Mouse (Mus musculus) neural tube, embryonic 15.5 days (tissue): ENCODE data around the gene Pacrg. TPM values are rescaled to one million over a fixed set of nuclear protein-coding genes. Genes with fewer than 3 reads are reported as not detected.

Experiments
- ATAC-seq: fragments of 200-750 bp; cut with Nextera tagmentation; 2 replicates; pipeline ENCODE4 v1.8.0; 2017; ENCODE audit warnings: mild to moderate bottlenecking, moderate TSS enrichment, moderate library complexity; ENCODE audit not compliant: low FRiP score
- H3K27ac ChIP-seq: fragments of 300-500 bp; sonication (generic); replicated peaks from 2 replicates; pipeline ENCODE4 v1.5.1; 2015; ENCODE audit warnings: mild to moderate bottlenecking, inconsistent platforms
- H3K27me3 ChIP-seq: fragments of 300-500 bp; sonication (generic); replicated peaks from 2 replicates; pipeline ENCODE4 v1.6.1; 2015; ENCODE audit warnings: inconsistent platforms
- H3K36me3 ChIP-seq: fragments of 300-500 bp; sonication (generic); 2 replicates; pipeline ENCODE4 v1.6.1; 2015; ENCODE audit warnings: inconsistent platforms
- H3K4me1 ChIP-seq: fragments of 300-500 bp; sonication (generic); 2 replicates; pipeline ENCODE4 v1.6.1; 2015; ENCODE audit warnings: inconsistent platforms
- H3K4me2 ChIP-seq: fragments of 300-500 bp; sonication (generic); 2 replicates; pipeline ENCODE4 v1.6.1; 2015; ENCODE audit warnings: inconsistent platforms, mild to moderate bottlenecking, moderate library complexity
- H3K4me3 ChIP-seq: fragments of 300-500 bp; sonication (generic); replicated peaks from 2 replicates; pipeline ENCODE4 v1.5.1; 2015; ENCODE audit warnings: mild to moderate bottlenecking, inconsistent platforms
- H3K9ac ChIP-seq: fragments of 300-500 bp; sonication (generic); replicated peaks from 2 replicates; pipeline ENCODE4 v1.6.1; 2015; ENCODE audit warnings: mild to moderate bottlenecking, inconsistent platforms
- H3K9me3 ChIP-seq: fragments of 300-500 bp; sonication (generic); replicated peaks from 2 replicates; pipeline ENCODE4 v1.6.1; 2016; ENCODE audit warnings: inconsistent platforms
- WGBS: fragments of 180-500 bp; shearing (Covaris S2); methylation state at CpG from one replicate; pipeline ENCODE4 v1.1.7; 2015; ENCODE audit warnings: mixed read lengths; 5-methylcytosine and 5-hydroxymethylcytosine counted together
- polyA plus RNA-seq: library from polyadenylated mRNA; unstranded; fragments of >200 nt; fragmentation: Nextera tagmentation; extraction: Ambion mirVana; gene quantifications from 2 replicates; pipeline ENCODE4 v1.2.1, GENCODE M21; 2015

Gene Pacrg
- polyA plus RNA-seq, 1 experiment from 2014 or later: 19.3 TPM

GRCm38 (mm10) chr17:10374316-10374715 is 465.8 kb downstream of the Pacrg start:
- Histone ChIP-seq H3K9me3 (no peaks in the 10 kb centered on the region), H3K27me3 (no peaks in the 10 kb centered on the region), H3K27ac (no peak overlapping the region), H3K4me1 (peaks cover 13% of the 10 kb centered on the region; the same call in 1 of the 2 replicates), H3K9ac (no peak overlapping the region), H3K4me3 (no peak overlapping the region), H3K36me3 (no peaks in the 10 kb centered on the region), H3K4me2 (no peak overlapping the region)
- WGBS: 29% methylated on average over 7 of the region's 7 CpGs
- ATAC-seq: no peak

DNA sequence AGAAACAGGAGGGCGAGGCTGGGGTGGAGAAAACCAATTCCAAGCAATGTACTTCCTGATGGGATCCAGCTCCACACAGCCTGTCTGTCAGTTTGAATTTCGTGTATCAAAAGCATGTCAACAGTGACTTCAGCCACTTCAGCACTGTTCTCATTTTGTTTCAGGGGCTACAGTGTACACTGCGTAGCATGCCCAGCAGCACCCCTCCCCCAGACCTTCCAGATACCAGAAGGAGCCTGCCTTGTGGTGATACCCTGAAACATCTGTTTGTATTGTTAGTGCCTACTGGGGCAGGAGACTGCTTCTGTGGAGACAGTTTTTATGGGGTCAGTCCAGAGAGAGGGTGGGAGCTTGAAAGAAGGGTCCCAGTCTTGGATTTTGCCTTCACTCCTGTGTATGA is 466.4 kb downstream of the Pacrg start:
- H3K4me3 ChIP-seq: no peak overlapping the region
- no peaks in the 10 kb centered on the region for H3K27me3 ChIP-seq
- H3K4me1 ChIP-seq: peaks cover 7% of the 10 kb centered on the region; the same call in 1 of the 2 replicates
- H3K27ac ChIP-seq: no peak overlapping the region
- no peaks in the 10 kb centered on the region for H3K9me3 ChIP-seq
- no peak for ATAC-seq
- H3K4me2 ChIP-seq: no peak overlapping the region
- no peaks in the 10 kb centered on the region for H3K36me3 ChIP-seq
- WGBS: 67% methylated on average over 3 of the region's 3 CpGs
- no peak overlapping the region for H3K9ac ChIP-seq

- H3K27ac ChIP-seq: no peak overlapping the region
- no peak overlapping the region for H3K9ac ChIP-seq
- no peaks in the 10 kb centered on the region for H3K36me3 ChIP-seq
- H3K4me1 ChIP-seq: 0 out of 2 replicates have a peak, but pooled peaks cover 4% of the 10 kb centered on the region
- no peaks in the 10 kb centered on the region for H3K9me3 ChIP-seq
- WGBS: 76% methylated on average over 18 of the region's 18 CpGs
- no peaks in the 10 kb centered on the region for H3K27me3 ChIP-seq
- no peak for ATAC-seq
- no peak overlapping the region for H3K4me2 ChIP-seq
- no peak overlapping the region for H3K4me3 ChIP-seq
Measured at GRCm38 (mm10) chr17:10372001-10372785, 467.9 kb downstream of the Pacrg start.

- 72% methylated on average over 8 of the region's 8 CpGs for WGBS
- H3K27ac ChIP-seq: no peak overlapping the region
- no peak overlapping the region for H3K9ac ChIP-seq
- H3K4me3 ChIP-seq: no peak overlapping the region
- H3K4me2 ChIP-seq: no peak overlapping the region
- no peaks in the 10 kb centered on the region for H3K27me3 ChIP-seq
- H3K36me3 ChIP-seq: no peaks in the 10 kb centered on the region
- no peaks in the 10 kb centered on the region for H3K9me3 ChIP-seq
- ATAC-seq: no peak
- H3K4me1 ChIP-seq: 0 out of 2 replicates have a peak, but pooled peaks cover 4% of the 10 kb centered on the region
Measured at GRCm38 (mm10) chr17:10371472-10371871, 468.6 kb downstream of the Pacrg start.

GRCm38 (mm10) chr17:10370660-10371130 is 469.4 kb downstream of the Pacrg start:
- WGBS: 75% methylated on average over 8 of the region's 8 CpGs
- no peaks in the 10 kb centered on the region for H3K36me3 ChIP-seq

GRCm38 (mm10) chr17:10369961-10370659 is 470.0 kb downstream of the Pacrg start:
- no peak for ATAC-seq
- H3K4me3 ChIP-seq: no peak overlapping the region
- no peak overlapping the region for H3K9ac ChIP-seq
- H3K9me3 ChIP-seq: no peaks in the 10 kb centered on the region
- 85% methylated on average over 13 of the region's 13 CpGs for WGBS
- no peaks in the 10 kb centered on the region for H3K27me3 ChIP-seq
- 0 out of 2 replicates have a peak, but pooled peaks cover 4% of the 10 kb centered on the region for H3K4me1 ChIP-seq
- H3K4me2 ChIP-seq: no peak overlapping the region
- no peak overlapping the region for H3K27ac ChIP-seq
- no peaks in the 10 kb centered on the region for H3K36me3 ChIP-seq

More at GRCm38 (mm10) chr17:10370660-10371130, 469.4 kb downstream of the Pacrg start:
- Histone ChIP-seq H3K27me3 (no peaks in the 10 kb centered on the region), H3K9ac (no peak overlapping the region), H3K4me3 (no peak overlapping the region), H3K4me2 (no peak overlapping the region), H3K9me3 (no peaks in the 10 kb centered on the region), H3K4me1 (0 out of 2 replicates have a peak, but pooled peaks cover 4% of the 10 kb centered on the region), H3K27ac (no peak overlapping the region)
- no peak for ATAC-seq

DNA sequence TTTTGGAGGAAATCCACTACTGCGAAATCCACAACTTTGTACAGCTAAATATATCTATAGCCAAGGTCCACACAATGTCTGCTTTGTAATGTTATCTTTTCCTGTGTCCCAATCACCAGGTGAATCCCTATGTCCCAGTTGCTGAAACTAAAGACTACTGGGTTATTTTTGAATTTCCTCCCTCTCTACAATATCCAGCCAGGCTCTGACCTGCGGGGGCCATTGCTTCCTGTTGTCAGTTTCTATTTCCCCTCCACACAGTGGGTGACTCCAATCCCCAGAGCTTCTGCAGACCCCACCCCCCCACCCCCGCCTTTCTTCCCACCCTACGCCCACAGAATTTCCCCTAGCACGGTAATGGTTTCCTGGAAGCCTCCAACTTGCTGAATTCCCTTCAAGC is 473.1 kb downstream of the Pacrg start:
- no peaks in the 10 kb centered on the region for H3K27me3 ChIP-seq
- H3K4me1 ChIP-seq: 0 out of 2 replicates have a peak, but pooled peaks cover 4% of the 10 kb centered on the region
- H3K9ac ChIP-seq: no peak overlapping the region
- no peak overlapping the region for H3K4me2 ChIP-seq
- 89% methylated on average over 5 of the region's 5 CpGs for whole genome bisulfite sequencing
- no peak for ATAC-seq
- H3K4me3 ChIP-seq: no peak overlapping the region
- H3K9me3 ChIP-seq: no peaks in the 10 kb centered on the region
- H3K27ac ChIP-seq: no peak overlapping the region
- no peaks in the 10 kb centered on the region for H3K36me3 ChIP-seq

DNA sequence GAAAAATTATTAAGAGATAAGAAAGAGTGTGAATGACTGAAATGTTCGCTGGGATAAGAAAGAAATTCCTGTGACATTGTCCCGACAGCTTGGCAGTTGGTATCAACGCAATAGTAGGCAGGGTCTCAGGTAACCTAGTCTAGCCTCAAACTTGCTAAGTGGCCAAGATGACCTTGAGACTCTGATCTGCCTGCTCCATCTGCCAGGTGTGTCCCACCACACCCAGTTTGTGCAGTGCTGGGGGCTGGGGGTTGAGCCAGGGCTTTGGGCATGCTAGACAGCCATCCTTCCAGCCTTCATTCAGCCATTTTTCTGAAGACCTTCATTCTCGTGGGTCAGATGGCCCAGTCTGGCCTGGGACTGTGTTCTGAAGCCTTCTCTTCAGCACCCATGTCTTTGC is 473.5 kb downstream of the Pacrg start:
- no peaks in the 10 kb centered on the region for H3K36me3 ChIP-seq
- no peak overlapping the region for H3K4me3 ChIP-seq
- WGBS: 91% methylated on average over 4 of the region's 4 CpGs
- H3K27ac ChIP-seq: no peak overlapping the region
- H3K9ac ChIP-seq: no peak overlapping the region
- no peaks in the 10 kb centered on the region for H3K27me3 ChIP-seq
- H3K4me1 ChIP-seq: 0 out of 2 replicates have a peak, but pooled peaks cover 4% of the 10 kb centered on the region
- H3K4me2 ChIP-seq: no peak overlapping the region
- ATAC-seq: no peak
- no peaks in the 10 kb centered on the region for H3K9me3 ChIP-seq

DNA sequence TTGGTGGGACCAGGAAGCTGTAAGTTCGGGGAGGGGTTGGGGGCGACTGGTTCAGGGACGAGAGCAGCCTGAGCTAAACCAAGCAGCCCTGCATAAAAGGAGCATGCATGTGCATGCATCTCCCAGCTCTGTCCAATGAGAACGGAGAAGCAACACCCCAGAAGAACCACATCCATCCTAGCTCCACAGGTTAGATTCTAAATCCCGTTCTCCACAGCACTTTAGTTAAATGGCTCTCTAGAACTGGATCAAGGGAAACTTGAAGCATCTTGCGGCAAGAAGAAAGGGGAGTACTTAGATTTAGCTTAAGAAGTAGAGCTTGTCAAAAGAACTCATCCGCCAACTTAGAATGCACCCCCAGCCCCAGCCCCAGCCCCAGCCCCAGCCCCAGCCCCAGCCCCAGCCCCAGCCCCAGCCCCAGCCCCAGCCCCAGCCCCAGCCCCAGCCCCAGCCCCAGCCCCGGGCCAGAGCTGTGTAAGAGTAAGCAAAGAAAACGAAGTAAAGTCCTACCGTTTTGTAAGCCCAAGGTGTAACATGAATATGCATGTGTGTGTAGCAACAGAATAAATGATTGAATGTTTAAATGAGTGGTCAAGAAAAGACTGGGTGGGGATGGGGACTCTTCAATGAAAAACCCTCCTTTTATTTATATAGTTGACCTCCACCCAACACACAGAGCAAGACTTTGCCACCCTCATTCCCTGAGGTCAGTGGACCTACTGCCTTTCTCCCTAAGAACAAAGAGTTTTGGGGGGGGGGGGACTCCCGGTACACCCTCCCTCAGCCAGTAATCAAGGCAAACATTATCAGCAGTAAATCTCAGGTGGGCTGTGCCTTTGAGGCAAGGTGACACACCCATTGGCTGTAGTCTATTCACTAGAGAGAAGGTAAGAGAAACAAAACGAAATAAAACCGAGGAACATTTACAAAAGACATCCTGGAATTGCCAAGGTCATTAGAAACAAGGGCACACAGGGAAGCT is 474.3 kb downstream of the Pacrg start:
- H3K36me3 ChIP-seq: no peaks in the 10 kb centered on the region
- no peak for ATAC-seq
- H3K9me3 ChIP-seq: no peaks in the 10 kb centered on the region
- H3K4me3 ChIP-seq: no peak overlapping the region
- 0 out of 2 replicates have a peak, but pooled peaks cover under 1% of the 10 kb centered on the region for H3K4me1 ChIP-seq
- WGBS: 74% methylated on average over 13 of the region's 13 CpGs
- no peak overlapping the region for H3K9ac ChIP-seq
- no peak overlapping the region for H3K27ac ChIP-seq
- H3K4me2 ChIP-seq: no peak overlapping the region
- no peaks in the 10 kb centered on the region for H3K27me3 ChIP-seq

- Histone ChIP-seq H3K4me2 (no peak overlapping the region), H3K27me3 (no peaks in the 10 kb centered on the region), H3K4me1 (no peaks in the 10 kb centered on the region), H3K9ac (no peak overlapping the region), H3K9me3 (no peaks in the 10 kb centered on the region), H3K27ac (no peak overlapping the region), H3K36me3 (no peaks in the 10 kb centered on the region), H3K4me3 (no peak overlapping the region)
- no peak for ATAC-seq
- WGBS: 92% methylated on average over 3 of the region's 3 CpGs
Measured at GRCm38 (mm10) chr17:10363151-10363550, 477.0 kb downstream of the Pacrg start.

- Histone ChIP-seq H3K4me2 (no peak overlapping the region), H3K4me1 (no peaks in the 10 kb centered on the region), H3K9me3 (no peaks in the 10 kb centered on the region), H3K36me3 (no peaks in the 10 kb centered on the region), H3K9ac (no peak overlapping the region), H3K27ac (no peak overlapping the region), H3K4me3 (no peak overlapping the region), H3K27me3 (no peaks in the 10 kb centered on the region)
- ATAC-seq: no peak
- WGBS: 96% methylated on average over 7 of the region's 7 CpGs
Measured at GRCm38 (mm10) chr17:10361882-10362291, 478.2 kb downstream of the Pacrg start.
